Mouse (Mus musculus): ENCODE measurements at regions not wholly inside any gene's neighbourhood (a gene's known extent, or its start where the extent isn't known, plus 50 kb on each side); places are given as distances from the start of the nearest gene placed in this dataset.

DNA sequence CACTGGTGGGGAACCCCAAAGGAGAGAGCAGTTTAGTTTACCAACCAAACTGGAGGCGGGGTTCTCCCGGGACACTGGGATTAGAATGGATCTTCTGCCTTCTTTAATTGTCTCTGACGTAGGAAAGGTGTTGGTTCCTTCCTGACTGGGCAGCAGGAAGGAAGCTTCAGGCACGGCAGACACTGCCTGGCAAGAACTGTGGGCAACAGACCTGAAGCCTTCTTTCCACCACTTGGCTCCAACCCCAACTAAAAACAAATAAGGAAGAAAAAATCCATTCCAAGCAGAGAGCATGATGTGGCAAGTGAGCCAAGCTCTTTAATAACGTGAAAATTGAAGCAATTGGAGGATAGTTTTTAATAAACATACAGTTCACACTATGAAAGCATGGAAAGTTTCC, 155.3 kb downstream of the Gm12728 start:
- Histone ChIP-seq H3K27ac (ENCODE audit: insufficient read depth, low read depth, low read length, poor library complexity, severe bottlenecking) (no peak overlapping the region), H3K4me1 (ENCODE audit: control insufficient read depth in 2 of 2, insufficient read depth in 2 of 2, low read length in 2 of 2, poor library complexity in 1 of 2) (no peaks in the 10 kb centered on the region), H3K4me3 (ENCODE audit: insufficient read depth in 1 of 2, low read depth in 1 of 2, low read length in 2 of 2, poor library complexity in 1 of 2, severe bottlenecking in 1 of 2) (no peak overlapping the region), H3K36me3 (ENCODE audit: control insufficient read depth, insufficient read depth, low read length, poor library complexity, severe bottlenecking) (no peaks in the 10 kb centered on the region), H3K9me3 (ENCODE audit: control insufficient read depth, insufficient read depth, low read depth, low read length) (no peaks in the 10 kb centered on the region), H3K9ac (ENCODE audit: insufficient read depth, low read depth, low read length, poor library complexity, severe bottlenecking) (no peak overlapping the region)
- in situ Hi-C loops (cut with MboI; ENCODE audit: low sequenced_read_pairs in 2 of 2, unreplicated experiment in 2 of 2): no loop called here
- no peak for TF ChIP-seq CHD2 (IDR thresholded peaks at IDR 0.05; ENCODE audit: low read depth, low read length)
- DNase-seq (ENCODE audit: low read depth, low spot score): no peak

- Histone ChIP-seq H3K9ac (ENCODE audit: insufficient read depth, low read depth, low read length, poor library complexity, severe bottlenecking) (no peak overlapping the region), H3K36me3 (ENCODE audit: control insufficient read depth, insufficient read depth, low read length, poor library complexity, severe bottlenecking) (no peaks in the 10 kb centered on the region), H3K4me3 (ENCODE audit: insufficient read depth in 1 of 2, low read depth in 1 of 2, low read length in 2 of 2, poor library complexity in 1 of 2, severe bottlenecking in 1 of 2) (no peak overlapping the region), H3K27ac (ENCODE audit: insufficient read depth, low read depth, low read length, poor library complexity, severe bottlenecking) (no peak overlapping the region), H3K9me3 (ENCODE audit: control insufficient read depth, insufficient read depth, low read depth, low read length) (no peaks in the 10 kb centered on the region), H3K4me1 (ENCODE audit: control insufficient read depth in 2 of 2, insufficient read depth in 2 of 2, low read length in 2 of 2, poor library complexity in 1 of 2) (no peaks in the 10 kb centered on the region)
- no peak for TF ChIP-seq ZC3H11A (IDR thresholded peaks at IDR 0.05; ENCODE audit: borderline replicate concordance, low read depth, low read length)
- 0 out of 2 replicates have a peak, but pooled peaks have one; percentile 34 for TF ChIP-seq CHD2 (IDR thresholded peaks at IDR 0.05; ENCODE audit: low read depth, low read length)
- peak; percentile 53 for DNase-seq (ENCODE audit: low read depth, low spot score)
- in situ Hi-C loops (cut with MboI; ENCODE audit: low sequenced_read_pairs in 2 of 2, unreplicated experiment in 2 of 2): no loop called here
Observed at GRCm38 (mm10) chr4:105945921-105946320, 156.3 kb downstream of the Gm12728 start.

GRCm38 (mm10) chr4:105948326-105948725, 158.7 kb downstream of the Gm12728 start:
- H3K4me1 ChIP-seq (ENCODE audit: control insufficient read depth in 2 of 2, insufficient read depth in 2 of 2, low read length in 2 of 2, poor library complexity in 1 of 2): no peaks in the 10 kb centered on the region
- in situ Hi-C loops (cut with MboI; ENCODE audit: low sequenced_read_pairs in 2 of 2, unreplicated experiment in 2 of 2): no loop called here
- no peaks in the 10 kb centered on the region for H3K9me3 ChIP-seq (ENCODE audit: control insufficient read depth, insufficient read depth, low read depth, low read length)
- H3K36me3 ChIP-seq (ENCODE audit: control insufficient read depth, insufficient read depth, low read length, poor library complexity, severe bottlenecking): no peaks in the 10 kb centered on the region
- no peak overlapping the region for H3K4me3 ChIP-seq (ENCODE audit: insufficient read depth in 1 of 2, low read depth in 1 of 2, low read length in 2 of 2, poor library complexity in 1 of 2, severe bottlenecking in 1 of 2)
- no peak for DNase-seq (ENCODE audit: low read depth, low spot score)
- no peak overlapping the region for H3K27ac ChIP-seq (ENCODE audit: insufficient read depth, low read depth, low read length, poor library complexity, severe bottlenecking)
- H3K9ac ChIP-seq (ENCODE audit: insufficient read depth, low read depth, low read length, poor library complexity, severe bottlenecking): no peak overlapping the region
- TF ChIP-seq ZC3H11A (IDR thresholded peaks at IDR 0.05; ENCODE audit: borderline replicate concordance, low read depth, low read length) (no peak), MAFK (IDR thresholded peaks at IDR 0.05; ENCODE audit: insufficient read depth, low read depth, low read length) (no peak), HCFC1 (IDR thresholded peaks at IDR 0.05; ENCODE audit: borderline replicate concordance, insufficient read depth, low read length) (no peak), ZNF384 (IDR thresholded peaks at IDR 0.05; ENCODE audit: low read depth, low read length) (no peak), CHD2 (IDR thresholded peaks at IDR 0.05; ENCODE audit: low read depth, low read length) (no peak)

- no peak for DNase-seq (ENCODE audit: low read depth, low spot score)
- H3K9ac ChIP-seq (ENCODE audit: insufficient read depth, low read depth, low read length, poor library complexity, severe bottlenecking): no peak overlapping the region
- H3K9me3 ChIP-seq (ENCODE audit: control insufficient read depth, insufficient read depth, low read depth, low read length): no peaks in the 10 kb centered on the region
- H3K36me3 ChIP-seq (ENCODE audit: control insufficient read depth, insufficient read depth, low read length, poor library complexity, severe bottlenecking): no peaks in the 10 kb centered on the region
- H3K27ac ChIP-seq (ENCODE audit: insufficient read depth, low read depth, low read length, poor library complexity, severe bottlenecking): no peak overlapping the region
- in situ Hi-C loops (cut with MboI; ENCODE audit: low sequenced_read_pairs in 2 of 2, unreplicated experiment in 2 of 2): no loop called here
- no peak overlapping the region for H3K4me3 ChIP-seq (ENCODE audit: insufficient read depth in 1 of 2, low read depth in 1 of 2, low read length in 2 of 2, poor library complexity in 1 of 2, severe bottlenecking in 1 of 2)
- TF ChIP-seq MAFK (IDR thresholded peaks at IDR 0.05; ENCODE audit: insufficient read depth, low read depth, low read length) (no peak), ZC3H11A (IDR thresholded peaks at IDR 0.05; ENCODE audit: borderline replicate concordance, low read depth, low read length) (no peak), ZNF384 (IDR thresholded peaks at IDR 0.05; ENCODE audit: low read depth, low read length) (no peak), HCFC1 (IDR thresholded peaks at IDR 0.05; ENCODE audit: borderline replicate concordance, insufficient read depth, low read length) (no peak), CHD2 (IDR thresholded peaks at IDR 0.05; ENCODE audit: low read depth, low read length) (no peak)
- H3K4me1 ChIP-seq (ENCODE audit: control insufficient read depth in 2 of 2, insufficient read depth in 2 of 2, low read length in 2 of 2, poor library complexity in 1 of 2): no peaks in the 10 kb centered on the region
Observed at GRCm38 (mm10) chr4:105952406-105952805, 162.7 kb downstream of the Gm12728 start.

- no peak for DNase-seq (ENCODE audit: low read depth, low spot score)
- Histone ChIP-seq H3K4me1 (ENCODE audit: control insufficient read depth in 2 of 2, insufficient read depth in 2 of 2, low read length in 2 of 2, poor library complexity in 1 of 2) (no peaks in the 10 kb centered on the region; a peak in 1 of 4 replicates), H3K9me3 (ENCODE audit: control insufficient read depth, insufficient read depth, low read depth, low read length) (no peaks in the 10 kb centered on the region), H3K36me3 (ENCODE audit: control insufficient read depth, insufficient read depth, low read length, poor library complexity, severe bottlenecking) (no peaks in the 10 kb centered on the region), H3K27ac (ENCODE audit: insufficient read depth, low read depth, low read length, poor library complexity, severe bottlenecking) (no peak overlapping the region), H3K4me3 (ENCODE audit: insufficient read depth in 1 of 2, low read depth in 1 of 2, low read length in 2 of 2, poor library complexity in 1 of 2, severe bottlenecking in 1 of 2) (no peak overlapping the region), H3K9ac (ENCODE audit: insufficient read depth, low read depth, low read length, poor library complexity, severe bottlenecking) (no peak overlapping the region)
- TF ChIP-seq HCFC1 (IDR thresholded peaks at IDR 0.05; ENCODE audit: borderline replicate concordance, insufficient read depth, low read length) (no peak), CHD2 (IDR thresholded peaks at IDR 0.05; ENCODE audit: low read depth, low read length) (no peak), ZNF384 (IDR thresholded peaks at IDR 0.05; ENCODE audit: low read depth, low read length) (no peak), ZC3H11A (IDR thresholded peaks at IDR 0.05; ENCODE audit: borderline replicate concordance, low read depth, low read length) (no peak), MAFK (IDR thresholded peaks at IDR 0.05; ENCODE audit: insufficient read depth, low read depth, low read length) (no peak)
- in situ Hi-C loops (cut with MboI; ENCODE audit: low sequenced_read_pairs in 2 of 2, unreplicated experiment in 2 of 2): no loop called here
Observed at GRCm38 (mm10) chr4:105956516-105956915, 166.8 kb downstream of the Gm12728 start.
